Mouse (Mus musculus): ENCODE results near the gene Olfr171.
A peak's percentile ranks its signal among the peaks of the same experiment; 100 is the strongest.
"Not testable (repeated sequence)": the region's sequence is repeated elsewhere in the genome, so short reads cannot be mapped to it uniquely, and the experiment has no call there.

Olfr171 gene

DNA sequence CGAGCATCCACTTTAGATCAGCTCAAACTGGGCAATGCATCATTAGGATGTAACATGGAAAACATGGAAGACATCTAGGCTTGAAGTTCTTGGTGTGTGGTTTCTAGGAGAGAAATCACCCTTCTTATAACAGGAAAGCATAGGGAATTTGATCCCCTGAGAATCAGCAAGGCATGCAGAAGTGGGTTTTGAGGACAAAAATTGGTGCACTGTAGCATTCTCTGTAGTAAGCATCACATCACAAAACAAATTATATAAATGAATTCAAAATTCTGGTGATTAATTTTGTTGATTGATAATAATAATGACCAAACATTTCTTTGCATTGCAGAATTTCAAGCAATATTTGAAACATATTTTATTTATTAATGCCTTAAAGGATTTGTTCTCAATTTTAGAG is at the start of gene Olfr171:
Gene Olfr171 (minus strand): TSS at position 101 of the 400 bp plus-strand sequence.
- DNase-seq (ENCODE audit: low read depth) = no peak

DNA sequence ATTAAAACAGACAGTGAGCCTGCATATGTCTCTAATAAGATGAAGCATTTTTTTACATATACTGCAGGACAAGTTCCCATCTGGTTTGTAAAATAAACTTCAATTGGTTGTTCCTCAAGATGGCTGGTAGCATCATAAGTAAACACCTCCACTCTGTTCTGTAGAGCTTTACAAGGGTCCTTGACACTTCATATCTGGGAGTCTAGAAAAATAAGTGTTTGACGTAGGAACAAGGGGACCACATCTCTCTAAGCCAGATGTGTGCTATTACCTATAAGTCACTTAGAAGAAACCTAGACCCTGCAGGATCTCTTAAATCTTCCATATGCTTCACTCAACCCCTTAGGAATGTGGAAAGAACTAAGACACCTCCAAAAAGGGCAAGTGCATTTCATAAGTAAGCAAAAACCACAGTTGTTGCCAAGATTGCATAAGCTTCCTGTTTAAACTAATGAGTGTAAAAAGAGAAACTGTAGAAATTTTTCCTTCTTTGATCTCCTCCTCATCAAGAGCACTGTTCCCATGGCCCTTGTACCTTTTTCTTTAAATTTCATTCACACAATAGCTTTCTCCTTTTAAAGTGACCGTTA is 41.1 kb upstream of the Olfr171 start:
- no peak for DNase-seq (ENCODE audit: low read depth)

DNA sequence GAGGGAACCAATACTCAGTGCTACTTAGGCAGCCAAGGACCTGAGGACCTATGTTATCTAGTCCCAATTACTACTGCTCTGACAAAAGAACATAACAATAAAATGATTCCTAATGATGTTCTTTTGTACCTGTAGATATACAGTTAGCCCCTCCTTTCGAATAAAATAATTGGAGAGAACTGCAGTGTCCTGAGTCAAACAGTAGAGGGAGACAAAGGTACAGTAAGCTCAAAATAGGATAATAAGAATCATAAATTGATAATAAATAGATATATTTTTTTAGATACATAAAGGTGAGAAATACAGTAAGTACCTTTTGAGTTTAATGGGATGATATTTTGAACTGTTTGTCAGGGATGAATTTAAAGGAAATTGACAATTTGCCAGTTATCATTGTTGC is 36.6 kb upstream of the Olfr171 start:
- DNase-seq (ENCODE audit: low read depth) = peak; percentile 16

DNA sequence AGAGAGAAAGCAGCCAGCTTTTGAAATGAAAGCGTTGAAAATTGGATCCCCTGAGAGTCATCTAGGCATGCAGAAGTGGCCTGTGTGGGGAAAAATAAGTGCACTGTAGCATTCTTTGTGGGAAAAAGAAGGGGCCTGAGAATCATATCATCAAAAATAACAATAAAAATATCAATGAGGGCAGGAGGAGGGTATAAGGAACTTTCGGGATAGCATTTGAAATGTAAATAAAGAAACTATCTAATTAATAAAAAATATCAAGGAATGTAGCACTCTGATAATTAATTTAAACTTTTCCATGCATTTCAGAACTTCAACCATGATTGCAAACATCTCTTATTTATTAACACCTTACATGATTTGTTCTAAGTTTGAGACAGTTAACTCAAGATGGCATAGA is 17.9 kb downstream of the Olfr171 start, which contains the start of gene Olfr170:
Gene Olfr170 (minus strand): TSS at position 101 of the 400 bp plus-strand sequence.
- not testable (repeated sequence) for DNase-seq (ENCODE audit: low read depth)

DNA sequence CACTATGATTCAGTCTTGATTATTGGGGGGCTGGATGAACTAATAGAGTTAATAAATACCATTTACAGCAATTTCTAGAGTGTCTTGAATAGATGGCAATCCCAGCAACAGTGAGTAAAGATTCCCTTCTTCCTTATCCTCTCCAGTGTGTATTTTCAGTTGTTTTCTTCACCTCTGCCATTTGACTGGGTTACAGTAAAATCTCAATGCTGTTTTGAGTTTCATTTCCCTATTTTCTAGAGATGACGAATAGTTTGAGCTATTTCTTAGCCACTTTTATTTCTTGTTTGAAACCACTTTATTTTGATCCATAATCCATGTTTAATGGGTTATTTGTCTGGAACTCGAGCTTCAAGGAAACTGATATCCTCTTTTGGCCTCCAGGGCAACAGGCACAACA is 26.6 kb downstream of the Olfr171 start:
- no peak for DNase-seq (ENCODE audit: low read depth)

Data from naive thymus-derived CD4-positive, alpha-beta T cell, adult 2 months (primary cell).